Mouse (Mus musculus) mesoderm, embryonic 11.5 days (tissue): ENCODE data around the gene Eif4ebp2.

Source experiments
- DNase-seq: peaks from one replicate; pipeline ENCODE4 v3.0.0-alpha.2; 2012; ENCODE audit warnings: low read depth, low spot score

Eif4ebp2 gene

DNA sequence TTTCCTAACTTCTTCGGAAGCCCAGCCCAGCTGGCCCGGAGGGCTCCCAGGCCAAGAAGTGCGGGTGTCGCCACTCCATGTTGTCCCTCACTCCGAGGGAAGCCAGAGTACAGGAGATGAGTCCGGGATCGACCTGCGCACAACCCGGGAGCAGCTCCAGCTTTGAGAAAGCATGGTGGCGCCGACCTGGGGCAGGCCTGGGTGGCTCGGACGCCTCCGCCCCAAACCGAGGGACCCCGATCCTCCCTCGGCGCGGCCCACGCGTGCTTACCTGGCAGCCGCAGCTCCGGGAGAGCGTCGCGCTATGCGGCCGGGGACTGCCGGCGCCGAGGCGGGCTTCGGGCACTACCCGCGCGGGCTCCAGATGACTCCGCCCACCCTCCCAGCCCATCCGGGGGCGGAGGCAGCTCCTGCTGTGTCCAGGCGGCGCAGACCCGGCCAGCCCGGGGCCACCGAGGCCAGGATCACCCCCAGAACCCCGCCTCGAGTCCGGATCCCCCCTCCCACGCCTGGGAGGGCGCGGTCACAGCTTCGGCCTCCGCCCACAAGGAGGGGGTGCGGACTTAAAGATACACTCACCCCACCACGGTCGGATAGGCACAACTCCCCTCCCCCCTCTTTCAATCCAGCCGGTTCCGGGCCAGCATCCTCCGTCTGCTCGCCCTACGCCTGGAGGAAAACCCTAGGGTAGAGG, 69.3 kb downstream of the Eif4ebp2 start, which contains the start of gene Pald1:
Gene Pald1, minus strand, starts transcription at position 510 of the 694 bp plus-strand sequence.
- DNase-seq, result peak; percentile 87

DNA sequence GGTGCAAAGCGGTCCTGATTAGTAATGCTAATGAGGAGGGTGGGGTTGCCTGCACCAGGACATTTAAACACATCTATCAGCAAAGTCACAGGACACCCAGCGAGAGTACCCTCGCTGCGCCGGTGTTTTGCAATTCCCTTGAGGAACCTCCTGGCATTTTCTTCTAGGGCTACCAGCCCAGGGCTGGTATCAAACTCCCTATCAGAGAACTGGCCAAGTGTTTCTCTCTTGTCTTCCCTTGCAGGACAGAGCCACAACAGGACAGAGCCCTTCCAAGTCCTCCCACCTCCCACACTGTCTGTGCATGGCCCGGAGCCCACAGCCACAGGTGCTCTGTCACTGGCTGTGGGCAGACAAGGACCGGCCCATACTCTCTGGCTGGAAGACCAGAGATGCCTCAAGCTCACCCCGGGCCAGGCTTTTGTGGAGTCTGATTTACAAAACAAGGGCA, 70.2 kb downstream of the Eif4ebp2 start:
- no peak for DNase-seq

DNA sequence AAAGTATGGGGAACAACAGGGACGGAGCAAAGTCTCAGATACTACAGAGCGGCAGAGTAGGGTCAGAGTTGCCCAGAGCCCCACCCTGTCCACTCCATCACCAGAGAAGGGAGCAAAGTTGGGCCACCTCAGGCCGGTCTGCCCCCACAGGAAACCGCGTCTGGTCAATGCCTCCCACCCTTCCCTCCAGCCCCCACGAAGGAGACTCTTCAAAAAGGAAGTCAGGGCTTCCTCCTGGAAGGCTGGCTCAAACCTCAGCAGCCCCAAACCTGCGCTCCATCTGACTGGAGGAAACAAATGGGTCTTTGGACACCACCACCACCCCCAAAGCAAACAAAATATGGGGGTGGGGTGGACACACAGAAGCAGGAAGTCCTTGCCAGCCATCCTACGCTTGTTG, 70.6 kb downstream of the Eif4ebp2 start:
- no peak for DNase-seq

DNA sequence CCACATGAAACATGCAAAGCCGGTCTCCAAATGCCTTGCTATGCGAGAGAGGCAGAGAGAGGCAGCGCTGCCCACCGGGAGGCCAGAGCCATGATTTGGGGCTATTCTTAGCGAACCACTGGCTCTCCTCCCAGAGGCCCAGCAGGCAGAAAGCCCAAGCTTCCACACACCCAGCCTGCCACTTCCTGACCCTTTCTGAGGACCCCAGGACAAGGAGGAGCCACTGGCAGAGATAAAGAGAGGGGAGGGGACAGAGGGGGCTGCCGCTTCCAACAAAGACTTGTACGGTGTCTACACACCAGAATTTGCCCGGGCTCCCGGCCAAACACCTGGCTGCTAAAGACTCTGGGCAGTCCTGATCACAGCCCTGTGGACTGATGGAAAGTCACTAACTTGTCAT, 72.3 kb downstream of the Eif4ebp2 start:
- no peak for DNase-seq

DNA sequence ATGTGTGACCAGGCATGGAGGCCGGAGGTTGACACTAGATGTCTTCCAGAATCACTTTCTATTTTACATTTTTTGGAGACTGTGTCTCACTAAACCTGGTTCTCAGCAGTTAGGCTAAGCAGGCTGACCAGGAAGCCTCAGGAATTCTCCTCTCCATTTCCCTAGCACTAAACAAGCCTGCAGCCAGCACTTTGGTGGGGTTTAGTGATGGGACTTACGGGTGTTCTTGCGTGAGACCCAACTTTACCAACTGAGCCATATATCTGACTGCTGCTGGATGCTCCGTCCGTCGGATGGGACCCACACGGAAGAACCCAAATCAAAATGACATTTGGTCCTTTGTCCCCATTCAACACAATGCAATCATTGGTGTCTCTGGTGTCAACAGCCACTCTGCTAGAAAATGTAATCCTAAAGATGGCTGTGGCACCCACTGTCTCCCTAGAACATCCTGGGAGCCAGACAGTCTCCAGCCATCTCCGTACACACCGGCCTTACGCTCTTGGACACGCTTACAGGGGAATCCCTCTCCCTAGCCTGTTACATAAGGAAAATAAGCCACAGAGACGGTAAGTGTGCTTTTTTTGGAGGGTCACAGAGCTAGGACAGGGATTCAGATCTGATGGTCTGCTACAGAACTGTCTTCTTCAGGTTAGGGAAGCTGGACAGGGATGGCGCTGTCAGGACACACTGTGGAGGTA, 73.0 kb downstream of the Eif4ebp2 start:
- no peak for DNase-seq

DNA sequence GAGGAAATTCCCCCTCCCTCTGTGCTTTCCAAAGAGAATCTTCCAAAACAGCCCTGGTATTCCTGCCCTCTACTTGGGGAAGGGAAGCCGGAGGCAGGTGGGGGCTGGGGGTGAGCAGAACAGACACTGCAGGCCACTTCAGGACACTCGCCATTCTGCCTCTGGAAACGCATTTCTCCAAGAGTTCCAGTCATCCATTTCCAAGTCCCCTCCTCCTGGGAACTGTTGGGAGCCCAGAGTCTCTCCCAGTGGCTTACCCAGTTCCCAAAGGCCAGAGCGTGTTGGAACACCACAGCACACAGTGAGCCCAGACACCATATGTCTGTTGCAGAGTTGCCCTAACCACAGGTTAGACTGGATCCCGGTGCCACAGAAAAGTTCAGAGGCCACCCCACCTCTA, 73.8 kb downstream of the Eif4ebp2 start:
- DNase-seq, result no peak
